Mouse (Mus musculus) liver, embryonic 15.5 days (tissue): ENCODE measurements around the gene Hsf2bp. TPM values are rescaled to one million over a fixed set of nuclear protein-coding genes. Genes with fewer than 3 reads are reported as not detected.

Experiments used
- ATAC-seq: fragments of 200-750 bp; cut with Nextera tagmentation; 2 replicates; pipeline ENCODE4 v1.8.0; 2017; ENCODE audit warnings: moderate number of reproducible peaks, mild to moderate bottlenecking, moderate library complexity; ENCODE audit not compliant: insufficient read depth
- H3K27ac ChIP-seq: fragments of 300-500 bp; sonication (generic); replicated peaks from 2 replicates; pipeline ENCODE4 v1.5.1; 2015; ENCODE audit warnings: mild to moderate bottlenecking, inconsistent platforms
- H3K27me3 ChIP-seq: fragments of 300-500 bp; sonication (generic); 2 replicates; pipeline ENCODE4 v1.6.1; 2015; ENCODE audit warnings: mild to moderate bottlenecking, inconsistent platforms
- H3K36me3 ChIP-seq: fragments of 300-500 bp; sonication (generic); replicated peaks from 2 replicates; pipeline ENCODE4 v1.6.1; 2015; ENCODE audit warnings: moderate library complexity, mild to moderate bottlenecking, inconsistent platforms
- H3K4me1 ChIP-seq: fragments of 300-500 bp; sonication (generic); replicated peaks from 2 replicates; pipeline ENCODE4 v1.6.1; 2015; ENCODE audit warnings: inconsistent platforms
- H3K4me2 ChIP-seq: fragments of 300-500 bp; sonication (generic); 2 replicates; pipeline ENCODE4 v1.6.1; 2015; ENCODE audit warnings: moderate library complexity, mild to moderate bottlenecking, inconsistent platforms
- H3K4me3 ChIP-seq: fragments of 300-500 bp; sonication (generic); replicated peaks from 2 replicates; pipeline ENCODE4 v1.5.1; 2015; ENCODE audit warnings: mild to moderate bottlenecking, inconsistent platforms
- H3K9ac ChIP-seq: fragments of 300-500 bp; sonication (generic); 2 replicates; pipeline ENCODE4 v1.6.1; 2015; ENCODE audit warnings: moderate library complexity, mild to moderate bottlenecking, inconsistent platforms
- H3K9me3 ChIP-seq: fragments of 300-500 bp; sonication (generic); replicated peaks from 2 replicates; pipeline ENCODE4 v1.6.1; 2016; ENCODE audit warnings: inconsistent platforms
- whole genome bisulfite sequencing: fragments of 180-500 bp; shearing (Covaris S2); methylation state at CpG from one replicate; pipeline ENCODE4 v1.1.7; 2015; ENCODE audit warnings: mixed read lengths; ENCODE audit not compliant: insufficient replicate concordance; 5-methylcytosine and 5-hydroxymethylcytosine counted together
- polyA plus RNA-seq: library from polyadenylated mRNA; unstranded; fragments of >200 nt; fragmentation: Nextera tagmentation; extraction: Ambion mirVana; gene quantifications from 2 replicates; pipeline ENCODE4 v1.2.1, GENCODE M21; 2015

Gene Hsf2bp
- polyA plus RNA-seq, 1 experiment from 2014 or later: 0.21 TPM

DNA sequence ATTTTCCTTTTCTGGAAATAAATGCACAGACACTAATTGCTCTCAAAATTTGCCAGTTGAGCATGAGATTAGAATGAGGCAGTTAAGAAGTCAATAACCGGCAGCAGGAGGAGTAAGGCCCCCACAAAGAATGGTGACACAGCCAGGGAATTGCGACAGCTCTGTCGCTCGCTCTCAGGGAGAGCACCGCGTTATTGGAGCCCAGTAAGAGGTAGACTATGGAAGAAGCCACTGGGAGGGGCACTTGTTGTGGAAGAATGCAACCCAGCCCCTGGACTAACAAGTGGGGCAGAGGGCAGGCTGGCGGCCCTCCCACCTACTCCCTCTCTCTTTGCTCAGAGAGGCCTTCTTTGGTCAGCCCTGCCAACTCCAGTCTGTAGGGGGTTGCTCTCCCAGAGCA is 4.5 kb downstream of the Hsf2bp start:
- H3K9me3 ChIP-seq: no peaks in the 10 kb centered on the region
- H3K4me3 ChIP-seq: no peak overlapping the region
- no peak for ATAC-seq
- H3K27me3 ChIP-seq: no peaks in the 10 kb centered on the region
- no peak overlapping the region for H3K9ac ChIP-seq
- WGBS: 55% methylated on average over 7 of the region's 7 CpGs
- peaks cover 18% of the 10 kb centered on the region for H3K4me1 ChIP-seq
- no peak overlapping the region for H3K27ac ChIP-seq
- no peaks in the 10 kb centered on the region for H3K36me3 ChIP-seq
- H3K4me2 ChIP-seq: no peak overlapping the region

GRCm38 (mm10) chr17:32028301-32028700 is 7.8 kb downstream of the Hsf2bp start:
- no peak overlapping the region for H3K9ac ChIP-seq
- peaks cover 5% of the 10 kb centered on the region for H3K4me1 ChIP-seq
- 55% methylated on average over 3 of the region's 3 CpGs for WGBS
- no peak overlapping the region for H3K27ac ChIP-seq
- H3K4me3 ChIP-seq: no peak overlapping the region
- no peaks in the 10 kb centered on the region for H3K27me3 ChIP-seq
- no peaks in the 10 kb centered on the region for H3K36me3 ChIP-seq
- no peak for ATAC-seq
- H3K9me3 ChIP-seq: no peaks in the 10 kb centered on the region
- H3K4me2 ChIP-seq: no peak overlapping the region

DNA sequence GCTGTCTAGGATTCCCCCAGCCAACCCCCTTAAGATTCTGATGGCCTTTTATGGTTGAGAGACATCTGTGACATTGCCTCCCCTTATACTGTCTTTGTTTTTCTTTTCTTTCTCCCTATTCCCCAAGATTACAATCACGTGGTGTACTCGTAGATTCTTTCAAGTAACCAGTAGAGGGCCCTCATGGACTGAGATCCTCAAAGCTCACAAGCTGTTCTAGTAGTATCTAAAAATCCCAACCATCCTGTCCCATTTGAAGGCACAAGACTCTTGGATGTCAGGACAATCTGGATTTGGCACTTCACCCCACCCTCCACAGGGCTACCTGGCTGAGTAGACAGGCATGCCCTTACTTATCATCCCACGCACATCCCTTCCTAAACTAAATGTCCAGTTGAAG is 8.5 kb downstream of the Hsf2bp start:
- ATAC-seq: no peak
- Histone ChIP-seq H3K4me2 (no peak overlapping the region), H3K27me3 (no peaks in the 10 kb centered on the region), H3K9me3 (no peaks in the 10 kb centered on the region), H3K27ac (no peak overlapping the region), H3K9ac (no peak overlapping the region), H3K36me3 (no peaks in the 10 kb centered on the region), H3K4me1 (peaks cover 5% of the 10 kb centered on the region), H3K4me3 (no peak overlapping the region)
- WGBS: 20% methylated on average over 3 of the region's 3 CpGs

DNA sequence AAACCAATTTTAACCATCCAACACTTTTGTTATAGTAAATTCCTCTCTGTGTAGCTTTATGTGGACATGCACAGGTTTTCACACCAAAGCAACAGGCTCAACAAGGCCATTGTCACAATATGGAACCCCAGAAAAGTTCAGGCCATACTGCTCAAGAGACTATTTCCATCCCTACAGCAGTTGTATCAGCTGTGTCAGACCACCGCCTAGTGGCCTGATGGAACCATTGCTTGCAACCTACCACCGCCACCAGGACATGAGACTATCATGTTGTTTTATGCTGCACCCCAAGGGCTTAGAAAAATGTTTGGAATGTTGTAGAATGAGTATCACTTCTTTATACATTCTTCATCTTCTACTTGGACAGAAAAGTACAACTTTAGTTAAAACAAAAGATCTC is 10.8 kb downstream of the Hsf2bp start:
- H3K4me3 ChIP-seq: no peak overlapping the region
- no peaks in the 10 kb centered on the region for H3K9me3 ChIP-seq
- H3K36me3 ChIP-seq: no peaks in the 10 kb centered on the region
- no peak overlapping the region for H3K9ac ChIP-seq
- 13% methylated on average over 2 of the region's 2 CpGs for WGBS
- H3K27ac ChIP-seq: no peak overlapping the region
- no peak for ATAC-seq
- H3K4me1 ChIP-seq: no peaks in the 10 kb centered on the region
- H3K27me3 ChIP-seq: no peaks in the 10 kb centered on the region
- H3K4me2 ChIP-seq: no peak overlapping the region

GRCm38 (mm10) chr17:32024671-32025073 is 11.5 kb downstream of the Hsf2bp start:
- H3K9ac ChIP-seq: no peak overlapping the region
- no peak overlapping the region for H3K27ac ChIP-seq
- WGBS: 63% methylated on average over 5 of the region's 5 CpGs

DNA sequence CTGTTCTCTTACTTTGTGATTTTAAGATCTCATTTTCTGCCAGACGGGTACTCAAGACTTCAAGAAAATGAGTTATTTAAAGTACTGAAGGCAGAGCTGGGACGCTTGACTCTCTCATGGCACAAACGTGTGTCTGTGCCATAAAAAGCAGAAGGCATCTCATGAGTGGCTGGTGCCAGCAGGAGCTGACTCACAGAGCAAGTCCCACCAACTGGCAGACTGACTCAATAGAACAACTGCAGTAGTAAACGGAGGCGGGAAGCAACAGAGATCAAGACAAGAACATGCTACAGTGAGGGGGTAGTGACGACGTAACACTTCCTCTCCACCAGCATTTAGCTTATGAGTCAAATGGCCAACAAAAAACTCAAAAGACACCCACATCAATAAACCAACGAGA is 13.1 kb downstream of the Hsf2bp start:
- Histone ChIP-seq H3K27me3 (no peaks in the 10 kb centered on the region), H3K9ac (no peak overlapping the region), H3K9me3 (no peaks in the 10 kb centered on the region), H3K4me1 (no peaks in the 10 kb centered on the region), H3K36me3 (no peaks in the 10 kb centered on the region), H3K4me3 (no peak overlapping the region), H3K4me2 (no peak overlapping the region), H3K27ac (no peak overlapping the region)
- no peak for ATAC-seq
- 42% methylated on average over 8 of the region's 8 CpGs for WGBS

More at GRCm38 (mm10) chr17:32024671-32025073, 11.5 kb downstream of the Hsf2bp start:
- H3K36me3 ChIP-seq: no peaks in the 10 kb centered on the region
- no peaks in the 10 kb centered on the region for H3K4me1 ChIP-seq
- no peak overlapping the region for H3K4me3 ChIP-seq
- no peaks in the 10 kb centered on the region for H3K27me3 ChIP-seq
- no peak overlapping the region for H3K4me2 ChIP-seq
- ATAC-seq: no peak
- no peaks in the 10 kb centered on the region for H3K9me3 ChIP-seq

DNA sequence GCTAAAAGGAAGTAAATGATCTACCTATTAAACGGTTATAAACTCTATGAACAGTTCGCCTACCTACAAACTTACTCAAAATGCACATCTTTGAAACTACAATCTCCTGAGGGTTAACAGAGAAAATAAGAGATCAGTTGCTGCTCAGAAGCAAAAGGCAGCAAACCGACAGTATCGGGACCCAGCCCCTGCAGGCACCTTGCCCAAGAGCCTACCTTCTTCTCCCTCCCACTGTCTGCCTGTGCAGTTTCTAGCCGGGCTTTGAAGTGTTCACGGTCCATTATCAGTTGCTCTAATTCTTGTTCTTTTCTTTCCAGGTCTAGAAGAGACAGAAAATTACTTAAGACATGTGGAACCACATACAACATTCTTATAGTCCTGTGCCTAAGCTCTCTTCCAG is 13.6 kb downstream of the Hsf2bp start:
- WGBS: 65% methylated on average over 6 of the region's 6 CpGs
- Histone ChIP-seq H3K27ac (no peak overlapping the region), H3K9ac (no peak overlapping the region), H3K36me3 (no peaks in the 10 kb centered on the region), H3K4me2 (no peak overlapping the region), H3K27me3 (no peaks in the 10 kb centered on the region), H3K9me3 (no peaks in the 10 kb centered on the region), H3K4me1 (no peaks in the 10 kb centered on the region), H3K4me3 (no peak overlapping the region)
- ATAC-seq: no peak

GRCm38 (mm10) chr17:32021981-32022380 is 14.2 kb downstream of the Hsf2bp start:
- no peaks in the 10 kb centered on the region for H3K9me3 ChIP-seq
- no peak for ATAC-seq
- no peaks in the 10 kb centered on the region for H3K36me3 ChIP-seq
- no peak overlapping the region for H3K4me2 ChIP-seq
- H3K4me3 ChIP-seq: no peak overlapping the region
- no peak overlapping the region for H3K27ac ChIP-seq
- no peaks in the 10 kb centered on the region for H3K27me3 ChIP-seq
- H3K9ac ChIP-seq: no peak overlapping the region
- 71% methylated on average over 3 of the region's 3 CpGs for WGBS
- H3K4me1 ChIP-seq: no peaks in the 10 kb centered on the region

GRCm38 (mm10) chr17:32018127-32018894 is 17.8 kb downstream of the Hsf2bp start:
- Histone ChIP-seq H3K9me3 (no peaks in the 10 kb centered on the region), H3K27me3 (no peaks in the 10 kb centered on the region), H3K4me3 (no peak overlapping the region), H3K4me2 (no peak overlapping the region), H3K9ac (no peak overlapping the region), H3K27ac (no peak overlapping the region), H3K36me3 (no peaks in the 10 kb centered on the region), H3K4me1 (no peaks in the 10 kb centered on the region)
- WGBS: 62% methylated on average over 5 of the region's 5 CpGs
- no peak for ATAC-seq

- no peaks in the 10 kb centered on the region for H3K36me3 ChIP-seq
- H3K27ac ChIP-seq: no peak overlapping the region
- no peak for ATAC-seq
- no peaks in the 10 kb centered on the region for H3K27me3 ChIP-seq
- no peak overlapping the region for H3K4me3 ChIP-seq
- 73% methylated on average over 8 of the region's 8 CpGs for WGBS
- H3K9me3 ChIP-seq: no peaks in the 10 kb centered on the region
- no peaks in the 10 kb centered on the region for H3K4me1 ChIP-seq
- no peak overlapping the region for H3K9ac ChIP-seq
- H3K4me2 ChIP-seq: no peak overlapping the region
Observed at GRCm38 (mm10) chr17:32016481-32016880, 19.7 kb downstream of the Hsf2bp start.

- Histone ChIP-seq H3K4me2 (no peak overlapping the region), H3K4me1 (no peaks in the 10 kb centered on the region), H3K9ac (no peak overlapping the region), H3K9me3 (no peaks in the 10 kb centered on the region), H3K27ac (no peak overlapping the region), H3K4me3 (no peak overlapping the region), H3K36me3 (no peaks in the 10 kb centered on the region), H3K27me3 (no peaks in the 10 kb centered on the region)
- no peak; the same call in 1 of the 2 replicates for ATAC-seq
Observed at GRCm38 (mm10) chr17:32013659-32014058, 22.5 kb downstream of the Hsf2bp start.

DNA sequence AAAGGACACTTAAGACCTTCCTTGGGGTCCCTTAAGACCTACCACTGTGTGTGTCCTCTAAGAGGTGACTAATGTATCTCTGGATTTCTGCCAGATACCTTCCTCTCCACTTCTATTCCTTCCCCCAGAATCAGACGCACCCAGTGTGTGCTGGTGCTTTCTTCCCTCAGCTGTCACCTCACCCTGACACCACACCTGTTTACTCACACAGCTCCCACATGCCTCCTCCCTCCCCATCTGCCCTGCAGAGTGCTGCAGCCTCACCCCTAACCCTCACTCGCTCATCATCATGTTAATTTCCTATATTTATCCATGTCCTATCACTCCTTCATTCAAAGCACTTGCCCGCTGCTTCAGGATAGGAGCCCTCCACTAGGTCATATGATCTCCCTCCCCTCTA is 23.9 kb downstream of the Hsf2bp start:
- Histone ChIP-seq H3K4me1 (no peaks in the 10 kb centered on the region), H3K4me3 (no peak overlapping the region), H3K36me3 (no peaks in the 10 kb centered on the region), H3K27me3 (no peaks in the 10 kb centered on the region), H3K9me3 (no peaks in the 10 kb centered on the region), H3K9ac (no peak overlapping the region), H3K4me2 (no peak overlapping the region), H3K27ac (no peak overlapping the region)
- WGBS: 44% methylated on average over 3 of the region's 3 CpGs
- no peak for ATAC-seq
